Mouse (Mus musculus) left cerebral cortex, postnatal 14 days (tissue): ENCODE data around the gene Eif4e1b. TPM values are rescaled to one million over a fixed set of nuclear protein-coding genes. Genes with fewer than 3 reads are reported as not detected.

Source experiments
- DNase-seq, 2 experiments: peaks; one replicate each; pipeline ENCODE4 v3.0.0; 2021 to 2022; ENCODE audit warnings: low spot score in 2 of 2, mixed read lengths in 1 of 2
- intact Hi-C: fragments of 180-260 bp; cut with DNase I; formaldehyde crosslinking; loops from one replicate; pipeline ENCODE4 v1.15.1; 2025
- total RNA-seq, 2 experiments: library from RNA; stranded (reverse); gene quantifications; 2 replicates each; pipeline ENCODE4 v1.2.3; 2021

The Eif4e1b gene
- total RNA-seq, 2 experiments from 2014 or later: not detected

GRCm38 (mm10) chr13:54827992-54828391 lies 44.2 kb downstream of the Eif4e1b start:
- no peak for DNase-seq
- intact Hi-C loops: no loop called here

- intact Hi-C loops: no loop called here
- no peak for DNase-seq
Measured at GRCm38 (mm10) chr13:54828508-54828907, 44.7 kb downstream of the Eif4e1b start.

- intact Hi-C loops: no loop called here
- DNase-seq: no peak
Measured at GRCm38 (mm10) chr13:54829450-54829849, 45.7 kb downstream of the Eif4e1b start.

- no peak for DNase-seq
- intact Hi-C loops: no loop called here
Measured at GRCm38 (mm10) chr13:54836351-54837030, 52.7 kb downstream of the Eif4e1b start.

GRCm38 (mm10) chr13:54837061-54837460 lies 53.3 kb downstream of the Eif4e1b start:
- no peak for DNase-seq
- intact Hi-C loops: no loop called here

- DNase-seq: peak in 1 of 2 experiments; percentile 44
- intact Hi-C loops: no loop called here
Measured at GRCm38 (mm10) chr13:54837471-54837889, 53.7 kb downstream of the Eif4e1b start.

Other genes with a start within 250 kb of the Eif4e1b start
- gene 4833439L19Rik, start 218.6 kb upstream of the Eif4e1b start, total RNA-seq: 100 to 1,000 TPM; 149 to 151 TPM
- gene Arl10, start 209.0 kb upstream of the Eif4e1b start, total RNA-seq: 10 to 100 TPM; 25.6 to 28.5 TPM
- 10 to 100 TPM; 27.0 to 30.4 TPM for gene Nop16, start 193.9 kb upstream of the Eif4e1b start, total RNA-seq
- gene Higd2a, start 193.8 kb upstream of the Eif4e1b start, total RNA-seq: 100 to 1,000 TPM; 168 to 177 TPM
- 100 to 1,000 TPM; 331 to 351 TPM for gene Cltb, start 172.7 kb upstream of the Eif4e1b start, total RNA-seq
- gene Faf2, start 162.2 kb upstream of the Eif4e1b start, total RNA-seq: 10 to 100 TPM; 47.4 to 57.3 TPM
- gene Rnf44, start 90.1 kb upstream of the Eif4e1b start, total RNA-seq: 100 to 1,000 TPM; 138 to 149 TPM
- gene Cdhr2, start 82.5 kb upstream of the Eif4e1b start, total RNA-seq: under 1 TPM; 0.24 to 0.36 TPM
- 100 to 1,000 TPM; 151 to 168 TPM for gene Gprin1, start 34.1 kb upstream of the Eif4e1b start, total RNA-seq
- gene Sncb, start 17.4 kb upstream of the Eif4e1b start, total RNA-seq: 100 to 1,000 TPM; 873 to 922 TPM
- 10 to 100 TPM; 58.2 to 63.1 TPM for gene Tspan17, start 5.4 kb downstream of the Eif4e1b start, total RNA-seq
- gene Unc5a, start 165.4 kb downstream of the Eif4e1b start, total RNA-seq: 10 to 100 TPM; 66.0 to 78.0 TPM
- 1 to 10 TPM; 1.3 to 1.8 TPM for gene Hk3, start 237.4 kb downstream of the Eif4e1b start, total RNA-seq